Mouse (Mus musculus) small intestine, adult 2 months (tissue): ENCODE measurements around the gene Gm10271.

ENCODE experiments used
- CTCF ChIP-seq: fragments of 200-500 bp; IDR thresholded peaks from 2 replicates; pipeline ENCODE4 v1.5.1; 2012; ENCODE audit warnings: low read depth, mild to moderate bottlenecking, control low read depth, inconsistent platforms, low read length, moderate library complexity, mixed read lengths; ENCODE audit not compliant: insufficient replicate concordance, insufficient read length; ENCODE audit errors: extremely low read depth
- POLR2A ChIP-seq: fragments of 200-500 bp; IDR thresholded peaks from 2 replicates; pipeline ENCODE4 v1.6.1; 2012; ENCODE audit warnings: low read depth, mild to moderate bottlenecking, control low read depth, inconsistent platforms, low read length, moderate library complexity

GRCm38 (mm10) chr10:116919368-116920317, 52.8 kb downstream of the Gm10271 start:
- TF ChIP-seq CTCF, result no peak
- TF ChIP-seq POLR2A, result no peak
